Mouse (Mus musculus) bone marrow, adult 2 months (tissue): Measurements from ENCODE around the gene Fpgs. TPM values are rescaled to one million over a fixed set of nuclear protein-coding genes. Genes with fewer than 3 reads are reported as not detected.

ENCODE experiments used
- H3K27ac ChIP-seq: fragments of 200-500 bp; 2 replicates; pipeline ENCODE4 v1.5.1; 2012; ENCODE audit warnings: low read depth, mild to moderate bottlenecking, control low read depth, inconsistent platforms, low read length; ENCODE audit not compliant: control insufficient read depth, poor library complexity, insufficient read depth
- H3K4me1 ChIP-seq: fragments of 200-500 bp; 2 replicates; pipeline ENCODE4 v1.6.1; 2011; ENCODE audit warnings: low read length; ENCODE audit not compliant: control insufficient read depth, insufficient read depth
- H3K4me3 ChIP-seq: fragments of 200-500 bp; replicated peaks from 2 replicates; pipeline ENCODE3; 2011; ENCODE audit warnings: mild to moderate bottlenecking, low read depth, low read length, control low read depth; ENCODE audit not compliant: control insufficient read depth
- CTCF ChIP-seq: fragments of 200-500 bp; IDR thresholded peaks from 2 replicates; pipeline ENCODE4 v1.5.1; 2011; ENCODE audit warnings: low read length, control low read depth; ENCODE audit not compliant: control insufficient read depth, insufficient read depth
- POLR2A ChIP-seq: fragments of 200-500 bp; IDR thresholded peaks from 2 replicates; pipeline ENCODE4 v1.6.1; 2011; ENCODE audit warnings: low read depth, mild to moderate bottlenecking, control low read depth, low read length, borderline replicate concordance; ENCODE audit not compliant: control insufficient read depth
- WGBS: fragments of 180-500 bp; shearing (Covaris S2); methylation state at CpG from one replicate; pipeline ENCODE4 v1.1.7; 2018; 5-methylcytosine and 5-hydroxymethylcytosine counted together
- polyA plus RNA-seq: library from polyadenylated mRNA; stranded (reverse); fragments of >200 nt; gene quantifications from 2 replicates; pipeline ENCODE4 v1.2.4, GENCODE M21; 2011; ENCODE audit warnings: low replicate concordance; ENCODE audit not compliant: missing spikeins, insufficient read depth, insufficient read length

The Fpgs gene
- polyA plus RNA-seq, 1 experiment: 24.4 TPM

- Histone ChIP-seq H3K4me1 (no peaks in the 10 kb centered on the region), H3K4me3 (no peak overlapping the region), H3K27ac (no peak overlapping the region)
- 85% methylated on average over 6 of the region's 6 CpGs for WGBS
- TF ChIP-seq CTCF (no peak), POLR2A (no peak)
Measured at GRCm38 (mm10) chr2:32699680-32700079, 4.3 kb downstream of the Fpgs start.

GRCm38 (mm10) chr2:32694691-32695090, 9.3 kb downstream of the Fpgs start:
- H3K27ac ChIP-seq: no peak overlapping the region
- 82% methylated on average over 12 of the region's 12 CpGs for WGBS
- TF ChIP-seq CTCF: no peak
- TF ChIP-seq POLR2A: no peak
- H3K4me1 ChIP-seq: no peaks in the 10 kb centered on the region
- no peak overlapping the region for H3K4me3 ChIP-seq

- TF ChIP-seq CTCF (peak; percentile 79), POLR2A (peak; percentile 96)
- WGBS: under 1% methylated on average over 51 of the region's 51 CpGs
- H3K4me3 ChIP-seq: peak overlapping the region; percentile 67
- H3K27ac ChIP-seq: peak overlapping the region; percentile 58
- no peaks in the 10 kb centered on the region; the same call in 1 of the 2 replicates for H3K4me1 ChIP-seq
Measured at GRCm38 (mm10) chr2:32693823-32694411, 10.0 kb downstream of the Fpgs start.

- peak overlapping the region; percentile 67 for H3K4me3 ChIP-seq
- 3% methylated on average over 7 of the region's 7 CpGs for WGBS
- no peak for TF ChIP-seq POLR2A
- TF ChIP-seq CTCF: no peak
- no peaks in the 10 kb centered on the region; the same call in 1 of the 2 replicates for H3K4me1 ChIP-seq
- no peak overlapping the region for H3K27ac ChIP-seq
Measured at GRCm38 (mm10) chr2:32693282-32693681, 10.7 kb downstream of the Fpgs start.

- Histone ChIP-seq H3K4me1 (no peaks in the 10 kb centered on the region; the same call in 1 of the 2 replicates), H3K4me3 (no peak overlapping the region), H3K27ac (no peak overlapping the region)
- 83% methylated on average over 14 of the region's 14 CpGs for WGBS
- TF ChIP-seq POLR2A (no peak), CTCF (no peak)
Measured at GRCm38 (mm10) chr2:32692496-32692895, 11.4 kb downstream of the Fpgs start.

- TF ChIP-seq CTCF (no peak), POLR2A (no peak)
- H3K4me1 ChIP-seq: no peaks in the 10 kb centered on the region; the same call in 1 of the 2 replicates
- no peak overlapping the region for H3K27ac ChIP-seq
- 88% methylated on average over 11 of the region's 11 CpGs for WGBS
- no peak overlapping the region for H3K4me3 ChIP-seq
Measured at GRCm38 (mm10) chr2:32691041-32691440, 12.9 kb downstream of the Fpgs start.

GRCm38 (mm10) chr2:32689420-32689819, 14.5 kb downstream of the Fpgs start:
- Histone ChIP-seq H3K4me1 (no peaks in the 10 kb centered on the region; the same call in 1 of the 2 replicates), H3K27ac (no peak overlapping the region), H3K4me3 (no peak overlapping the region)
- 20% methylated on average over 5 of the region's 5 CpGs for WGBS
- TF ChIP-seq CTCF (peak; percentile 100), POLR2A (no peak)

- H3K4me3 ChIP-seq: no peak overlapping the region
- no peaks in the 10 kb centered on the region; the same call in 1 of the 2 replicates for H3K4me1 ChIP-seq
- H3K27ac ChIP-seq: no peak overlapping the region
- TF ChIP-seq CTCF (no peak), POLR2A (no peak)
- WGBS: 89% methylated on average over 8 of the region's 8 CpGs
Measured at GRCm38 (mm10) chr2:32687562-32687961, 16.4 kb downstream of the Fpgs start.

GRCm38 (mm10) chr2:32686640-32687039, 17.3 kb downstream of the Fpgs start:
- no peaks in the 10 kb centered on the region; the same call in 1 of the 2 replicates for H3K4me1 ChIP-seq
- H3K27ac ChIP-seq: no peak overlapping the region
- TF ChIP-seq POLR2A (0 out of 2 replicates have a peak, but pooled peaks have one; percentile 10), CTCF (no peak)
- H3K4me3 ChIP-seq: no peak overlapping the region
- WGBS: 86% methylated on average over 6 of the region's 6 CpGs
